Mouse (Mus musculus) heart, embryonic 16.5 days (tissue): ENCODE data around the gene L3mbtl3. TPM values are rescaled to one million over a fixed set of nuclear protein-coding genes. Genes with fewer than 3 reads are reported as not detected.

Experiments used
- ATAC-seq: fragments of 200-750 bp; cut with Nextera tagmentation; replicated peaks from 2 replicates; pipeline ENCODE4 v1.8.0; 2017; ENCODE audit warnings: moderate number of reproducible peaks; ENCODE audit not compliant: insufficient read depth, low FRiP score; ENCODE audit errors: extremely low read depth
- H3K27ac ChIP-seq: fragments of 300-500 bp; sonication (generic); 2 replicates; pipeline ENCODE4 v1.5.1; 2014; ENCODE audit warnings: mild to moderate bottlenecking, low read length, control low read depth, moderate library complexity
- H3K27me3 ChIP-seq: fragments of 300-500 bp; sonication (generic); 2 replicates; pipeline ENCODE4 v1.6.1; 2014; ENCODE audit warnings: low read length, mixed read lengths; ENCODE audit not compliant: control insufficient read depth, insufficient read depth
- H3K36me3 ChIP-seq: fragments of 300-500 bp; sonication (generic); 2 replicates; pipeline ENCODE4 v1.6.1; 2014; ENCODE audit not compliant: control insufficient read depth, insufficient read depth
- H3K4me1 ChIP-seq: fragments of 300-500 bp; sonication (generic); 2 replicates; pipeline ENCODE4 v1.6.1; 2014; ENCODE audit warnings: low read length, mixed read lengths; ENCODE audit not compliant: control insufficient read depth, insufficient read depth
- H3K4me2 ChIP-seq: fragments of 300-500 bp; sonication (generic); 2 replicates; pipeline ENCODE4 v1.6.1; 2014; ENCODE audit warnings: low read depth, mild to moderate bottlenecking, control low read depth, low read length
- H3K4me3 ChIP-seq: fragments of 300-500 bp; sonication (generic); 2 replicates; pipeline ENCODE4 v1.5.1; 2014; ENCODE audit warnings: mild to moderate bottlenecking, control low read depth, low read length
- H3K9ac ChIP-seq: fragments of 300-500 bp; sonication (generic); 2 replicates; pipeline ENCODE4 v1.6.1; 2014; ENCODE audit warnings: low read length, control low read depth
- H3K9me3 ChIP-seq: fragments of 300-500 bp; sonication (generic); replicated peaks from 2 replicates; pipeline ENCODE4 v1.6.1; 2016; ENCODE audit warnings: low read length; ENCODE audit not compliant: control insufficient read depth
- WGBS: fragments of 180-500 bp; shearing (Covaris S2); extraction: QIAGEN DNeasy Blood & Tissue Kit; methylation state at CpG from one replicate; pipeline ENCODE4 v1.1.7; 2014; 5-methylcytosine and 5-hydroxymethylcytosine counted together
- polyA plus RNA-seq: library from polyadenylated mRNA; unstranded; fragments of >200 nt; fragmentation: Nextera tagmentation; extraction: Ambion mirVana; gene quantifications from 2 replicates; pipeline ENCODE4 v1.2.1, GENCODE M21; 2015

L3mbtl3 gene
- polyA plus RNA-seq, 1 experiment from 2014 or later = 7.5 TPM

DNA sequence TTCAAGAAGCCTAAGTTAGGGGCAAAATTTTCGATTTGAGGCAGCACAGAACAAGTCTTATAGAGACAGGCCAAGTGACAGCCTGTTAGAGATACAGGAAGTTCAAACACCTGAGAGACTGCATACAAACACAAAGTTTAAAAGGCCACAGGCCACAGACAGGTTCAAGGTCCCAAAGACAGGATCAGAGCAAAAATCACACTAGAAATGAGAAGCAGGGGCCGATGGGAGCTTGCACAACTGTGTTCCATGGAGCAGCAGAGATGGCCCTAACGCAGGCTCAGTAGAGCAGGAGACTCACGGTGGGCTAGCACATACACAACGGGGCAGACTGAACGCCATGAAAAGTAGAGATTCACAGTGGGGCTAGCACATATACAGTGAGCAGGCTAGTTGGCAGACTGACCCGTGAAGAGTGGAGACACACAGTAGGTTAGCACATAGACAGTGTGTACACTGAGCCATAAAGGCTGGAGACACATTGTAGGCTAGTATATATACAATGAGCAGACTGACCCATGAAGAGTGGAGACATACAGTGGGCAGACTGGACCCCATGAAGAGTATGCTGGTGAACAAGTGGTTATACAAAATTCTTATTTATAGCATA, 24.5 kb downstream of the L3mbtl3 start:
- peaks cover 6% of the 10 kb centered on the region; the same call in 1 of the 2 replicates for H3K36me3 ChIP-seq
- no peak overlapping the region for H3K4me2 ChIP-seq
- ATAC-seq = peak; percentile 18; the same call in 1 of the 2 replicates
- H3K9me3 ChIP-seq = no peaks in the 10 kb centered on the region
- H3K4me3 ChIP-seq = no peak overlapping the region
- no peak overlapping the region for H3K9ac ChIP-seq
- 88% methylated on average over 7 of the region's 7 CpGs for WGBS
- H3K27ac ChIP-seq = no peak overlapping the region
- no peaks in the 10 kb centered on the region for H3K27me3 ChIP-seq
- no peaks in the 10 kb centered on the region for H3K4me1 ChIP-seq

DNA sequence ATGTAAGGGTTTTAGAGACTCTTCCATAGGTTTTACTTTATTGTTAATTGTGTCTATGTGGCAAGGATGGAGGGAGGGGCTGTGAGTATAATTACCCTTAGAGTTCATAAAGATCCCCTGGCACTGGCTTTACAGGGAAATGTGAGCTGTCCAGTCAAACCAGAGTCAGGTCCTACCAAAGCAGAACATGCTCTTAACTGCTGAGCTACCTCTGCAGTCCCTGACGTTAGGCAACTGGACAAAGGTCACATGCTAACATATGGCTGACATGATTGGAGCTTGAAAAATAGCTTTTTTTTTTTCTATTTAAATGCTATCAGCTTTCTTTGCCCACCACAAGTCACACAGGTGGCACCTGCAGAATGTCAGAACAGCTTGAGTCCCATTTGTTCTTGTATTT, 25.6 kb downstream of the L3mbtl3 start:
- Histone ChIP-seq H3K9ac (no peak overlapping the region), H3K27ac (no peak overlapping the region), H3K36me3 (peaks cover 6% of the 10 kb centered on the region; the same call in 1 of the 2 replicates), H3K9me3 (no peaks in the 10 kb centered on the region), H3K27me3 (no peaks in the 10 kb centered on the region), H3K4me2 (no peak overlapping the region), H3K4me1 (no peaks in the 10 kb centered on the region), H3K4me3 (no peak overlapping the region)
- no peak for ATAC-seq
- WGBS = 63% methylated on average over 1 of the region's 1 CpGs

DNA sequence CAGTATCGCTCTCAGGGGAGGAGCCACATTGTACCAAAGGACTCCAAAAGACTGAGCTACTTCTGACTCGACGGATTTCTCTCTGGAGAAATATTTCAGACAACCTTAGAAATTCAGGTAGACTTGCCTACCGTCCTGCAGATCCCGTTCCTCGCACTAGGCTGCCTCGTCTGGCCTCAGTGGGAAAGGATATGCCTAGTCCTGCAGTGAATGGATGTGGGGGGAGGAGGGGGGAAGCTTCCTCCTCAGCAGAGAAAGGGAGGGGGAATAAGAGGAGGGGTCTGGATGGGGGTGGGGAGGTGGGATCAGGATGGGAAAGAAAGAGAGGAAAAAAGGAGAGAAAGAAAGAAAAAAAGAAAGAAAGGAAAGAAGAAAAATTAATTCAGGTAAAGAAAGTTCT, 28.2 kb downstream of the L3mbtl3 start:
- Histone ChIP-seq H3K4me2 (no peak overlapping the region), H3K9ac (no peak overlapping the region), H3K36me3 (peaks cover 3% of the 10 kb centered on the region; the same call in 1 of the 2 replicates), H3K9me3 (no peaks in the 10 kb centered on the region), H3K27me3 (no peaks in the 10 kb centered on the region), H3K4me1 (no peaks in the 10 kb centered on the region), H3K4me3 (no peak overlapping the region), H3K27ac (no peak overlapping the region)
- no peak for ATAC-seq
- 49% methylated on average over 7 of the region's 7 CpGs for WGBS

DNA sequence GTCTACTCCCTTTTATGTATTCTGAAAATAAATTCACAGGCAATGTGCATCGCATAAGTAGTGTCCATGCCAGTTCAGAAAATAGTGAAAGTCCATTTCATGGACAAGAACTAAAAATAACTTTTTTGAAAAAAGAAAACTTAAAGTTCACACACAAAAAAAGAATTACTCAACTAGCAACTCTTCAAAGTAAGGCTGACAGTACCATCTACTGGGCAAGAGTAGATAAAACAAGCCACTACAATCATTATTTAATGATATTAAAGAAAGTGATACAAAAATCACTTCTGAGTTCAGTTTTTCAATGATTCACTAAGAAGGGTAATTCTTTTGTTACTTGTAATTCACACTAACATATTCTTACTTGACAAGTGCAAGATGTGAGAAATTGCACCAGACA, 29.9 kb downstream of the L3mbtl3 start:
- no peaks in the 10 kb centered on the region for H3K27me3 ChIP-seq
- H3K36me3 ChIP-seq = peaks cover 10% of the 10 kb centered on the region
- ATAC-seq = no peak
- no peak overlapping the region for H3K27ac ChIP-seq
- H3K9me3 ChIP-seq = no peaks in the 10 kb centered on the region
- no peak overlapping the region for H3K4me2 ChIP-seq
- 78% methylated on average over 1 of the region's 1 CpGs for WGBS
- no peaks in the 10 kb centered on the region for H3K4me1 ChIP-seq
- H3K4me3 ChIP-seq = no peak overlapping the region
- no peak overlapping the region for H3K9ac ChIP-seq

DNA sequence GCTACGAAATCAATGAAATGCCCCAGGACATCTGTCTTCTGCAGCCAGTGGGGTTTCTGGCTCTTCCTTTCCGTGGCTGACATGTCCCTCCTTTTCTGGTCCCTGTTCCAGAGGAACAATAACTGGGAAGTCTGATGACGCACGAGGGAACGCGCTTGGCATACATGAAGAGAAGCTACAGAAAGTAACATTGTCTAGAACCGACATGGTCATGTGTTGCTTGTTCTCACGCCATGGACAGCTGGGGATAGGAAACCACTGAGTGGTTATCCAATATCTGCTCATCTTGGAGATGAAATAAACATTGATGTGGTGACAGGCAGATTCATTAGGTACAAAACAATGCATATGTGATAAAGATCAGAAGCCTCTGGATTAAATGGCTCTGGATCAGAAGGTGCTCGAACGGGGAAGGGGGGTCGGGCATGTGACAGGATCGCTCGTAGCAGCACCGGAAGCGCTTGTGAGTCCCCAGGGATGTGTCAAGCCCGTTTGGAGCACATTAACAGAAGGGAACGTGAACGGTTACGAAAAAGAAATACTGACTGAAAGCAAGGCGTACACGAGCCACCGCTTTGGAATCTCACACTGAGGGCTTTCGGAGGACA, 37.8 kb downstream of the L3mbtl3 start:
- Histone ChIP-seq H3K4me1 (no peaks in the 10 kb centered on the region), H3K9me3 (no peaks in the 10 kb centered on the region), H3K9ac (no peak overlapping the region), H3K4me2 (no peak overlapping the region), H3K4me3 (no peak overlapping the region), H3K27ac (no peak overlapping the region), H3K36me3 (peaks cover 12% of the 10 kb centered on the region), H3K27me3 (no peaks in the 10 kb centered on the region)
- ATAC-seq = no peak
- WGBS = 83% methylated on average over 23 of the region's 23 CpGs

DNA sequence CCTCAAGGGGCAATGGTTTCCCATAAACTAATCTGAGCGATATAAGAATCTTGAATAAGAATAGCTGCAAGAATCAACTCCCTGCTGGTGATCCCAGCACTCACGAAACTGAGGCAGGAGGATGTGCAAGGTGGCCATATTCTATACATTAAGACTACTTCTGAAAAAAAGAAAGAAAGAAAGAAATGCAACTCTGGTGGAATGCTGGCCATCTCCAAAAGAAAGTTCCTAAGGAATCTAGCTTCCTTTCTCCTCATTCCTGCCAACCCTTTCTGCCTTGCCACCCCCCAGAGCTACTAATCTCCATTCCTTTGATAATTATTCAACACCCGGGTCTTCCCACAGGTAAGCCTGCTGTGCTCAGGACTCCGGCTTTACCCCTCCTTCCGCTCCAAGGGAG, 41.8 kb downstream of the L3mbtl3 start:
- Histone ChIP-seq H3K27me3 (no peaks in the 10 kb centered on the region), H3K9me3 (no peaks in the 10 kb centered on the region), H3K4me2 (no peak overlapping the region), H3K27ac (no peak overlapping the region), H3K36me3 (peaks cover 2% of the 10 kb centered on the region; the same call in 1 of the 2 replicates), H3K9ac (no peak overlapping the region), H3K4me1 (no peaks in the 10 kb centered on the region), H3K4me3 (no peak overlapping the region)
- WGBS = 64% methylated on average over 5 of the region's 5 CpGs
- no peak for ATAC-seq

DNA sequence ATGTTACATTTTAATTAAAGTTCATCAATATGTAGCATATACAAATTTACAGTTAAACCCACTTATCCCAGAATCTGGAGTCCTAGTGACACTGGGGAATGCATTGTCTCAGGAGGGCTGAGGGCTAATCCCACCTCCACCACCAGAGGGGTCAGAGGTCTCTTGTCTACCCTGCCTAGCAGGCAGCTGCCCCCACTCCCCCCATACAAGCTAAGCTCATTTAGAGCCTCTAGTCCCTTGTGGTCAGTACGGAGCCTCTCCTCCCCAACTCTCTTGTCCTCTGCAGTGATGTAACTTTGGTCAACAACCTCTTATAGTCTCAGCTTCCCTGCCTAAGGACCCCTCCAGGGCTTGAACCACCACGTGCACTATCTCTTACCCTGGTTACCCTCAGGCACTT, 43.0 kb downstream of the L3mbtl3 start:
- 55% methylated on average over 2 of the region's 2 CpGs for WGBS
- Histone ChIP-seq H3K36me3 (no peaks in the 10 kb centered on the region; the same call in 1 of the 2 replicates), H3K9me3 (no peaks in the 10 kb centered on the region), H3K27me3 (no peaks in the 10 kb centered on the region), H3K9ac (no peak overlapping the region), H3K4me1 (no peaks in the 10 kb centered on the region), H3K4me2 (no peak overlapping the region), H3K27ac (no peak overlapping the region), H3K4me3 (no peak overlapping the region)
- ATAC-seq = no peak

DNA sequence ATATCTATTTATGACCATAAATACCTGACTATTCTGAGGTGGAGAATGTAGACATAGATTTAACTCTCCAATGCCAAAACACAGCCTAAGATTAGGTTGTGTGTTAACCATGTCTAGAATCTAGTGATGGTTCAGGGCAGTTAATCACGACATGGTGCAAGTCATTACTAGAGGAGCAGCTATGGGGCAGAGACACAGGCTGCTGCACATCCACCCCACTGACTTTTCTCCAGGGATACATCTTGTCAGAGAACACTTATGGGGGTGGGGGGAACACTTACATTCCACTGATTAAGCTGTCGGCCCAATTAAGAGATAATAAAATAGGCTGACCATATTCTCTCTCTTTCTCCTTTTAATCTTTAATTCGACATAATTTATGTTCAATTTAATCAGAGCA, 46.9 kb downstream of the L3mbtl3 start:
- no peaks in the 10 kb centered on the region for H3K4me1 ChIP-seq
- no peak for ATAC-seq
- no peak overlapping the region for H3K27ac ChIP-seq
- no peak overlapping the region for H3K4me3 ChIP-seq
- H3K4me2 ChIP-seq = no peak overlapping the region
- no peak overlapping the region for H3K9ac ChIP-seq
- no peaks in the 10 kb centered on the region for H3K27me3 ChIP-seq
- H3K9me3 ChIP-seq = no peaks in the 10 kb centered on the region
- peaks cover 5% of the 10 kb centered on the region; the same call in 1 of the 2 replicates for H3K36me3 ChIP-seq
- 61% methylated on average over 3 of the region's 3 CpGs for WGBS

DNA sequence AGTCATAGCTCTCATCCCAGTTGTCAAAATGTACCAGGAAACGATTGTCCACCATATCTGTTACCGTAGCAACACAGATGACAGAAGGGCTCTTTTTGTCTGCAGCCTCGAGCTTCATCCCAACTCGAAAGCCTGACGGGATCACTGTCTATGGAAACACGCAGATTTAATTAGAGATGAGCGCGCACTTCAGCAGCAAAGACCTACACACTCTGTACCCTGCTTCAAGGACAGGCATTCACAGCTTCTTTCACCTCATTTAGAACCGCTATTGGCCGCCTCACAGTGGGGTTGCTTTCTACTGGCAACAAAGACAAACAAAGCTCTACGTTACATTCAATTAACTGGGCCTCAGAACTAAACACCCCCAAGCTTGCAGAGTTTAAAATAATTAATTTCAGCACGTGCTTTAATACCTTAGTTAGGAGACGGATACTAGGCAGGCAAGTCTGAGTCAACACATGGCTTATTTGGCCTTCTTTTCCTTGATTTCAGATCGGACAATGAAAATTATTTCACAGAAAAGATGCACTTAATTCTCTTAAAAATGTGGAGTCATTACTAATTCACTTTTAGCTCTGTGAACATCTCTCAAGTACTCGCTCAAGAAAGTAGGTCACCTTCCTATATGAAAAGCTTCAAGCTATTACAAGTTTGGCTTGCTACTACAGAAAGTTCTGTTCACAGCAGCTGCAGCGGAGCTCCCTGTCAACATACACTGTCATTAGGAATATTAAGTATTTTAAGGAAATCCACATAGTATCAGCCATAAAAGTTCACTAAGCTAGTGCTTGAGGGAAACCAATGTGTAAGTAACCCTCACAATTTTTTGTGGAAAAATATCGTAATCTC, 47.9 kb downstream of the L3mbtl3 start:
- Histone ChIP-seq H3K27me3 (no peaks in the 10 kb centered on the region), H3K4me1 (no peaks in the 10 kb centered on the region), H3K27ac (no peak overlapping the region), H3K36me3 (peaks cover 6% of the 10 kb centered on the region; the same call in 1 of the 2 replicates), H3K9me3 (no peaks in the 10 kb centered on the region), H3K9ac (no peak overlapping the region), H3K4me3 (no peak overlapping the region), H3K4me2 (no peak overlapping the region)
- 81% methylated on average over 17 of the region's 17 CpGs for WGBS
- ATAC-seq = no peak
